Mouse (Mus musculus): ENCODE data around the gene Dleu7. TPM values are rescaled to one million over a fixed set of nuclear protein-coding genes. Genes with fewer than 3 reads are reported as not detected.

The Dleu7 gene
- polyA plus RNA-seq, 1 experiment from 2014 or later: 28.2 TPM

- Histone ChIP-seq H3K9ac (ENCODE audit: low read length) (no peak overlapping the region), H3K9me3 (replicated peaks; ENCODE audit: control insufficient read depth, low read length) (no peaks in the 10 kb centered on the region), H3K4me1 (ENCODE audit: control insufficient read depth, insufficient read depth, low read length) (peaks cover 19% of the 10 kb centered on the region), H3K36me3 (ENCODE audit: control insufficient read depth, insufficient read depth, low read length) (no peaks in the 10 kb centered on the region), H3K4me3 (ENCODE audit: low read depth, low read length) (no peak overlapping the region), H3K4me2 (ENCODE audit: low read length) (no peak overlapping the region), H3K27me3 (replicated peaks; ENCODE audit: control insufficient read depth, insufficient read depth, low read length) (no peaks in the 10 kb centered on the region), H3K27ac (ENCODE audit: low read depth, low read length) (peak overlapping the region; percentile 18; the same call in 1 of the 2 replicates)
- ATAC-seq: no peak
- WGBS: 21% methylated on average over 2 of the region's 2 CpGs
- DNase-seq (ENCODE audit: low spot score): peak; percentile 59
Measured at GRCm38 (mm10) chr14:62327171-62327570, 34.3 kb upstream of the Dleu7 start.

GRCm38 (mm10) chr14:62326026-62326425 lies 33.2 kb upstream of the Dleu7 start:
- Histone ChIP-seq H3K27ac (ENCODE audit: low read depth, low read length) (no peak overlapping the region), H3K9me3 (replicated peaks; ENCODE audit: control insufficient read depth, low read length) (no peaks in the 10 kb centered on the region), H3K27me3 (replicated peaks; ENCODE audit: control insufficient read depth, insufficient read depth, low read length) (no peaks in the 10 kb centered on the region), H3K4me3 (ENCODE audit: low read depth, low read length) (no peak overlapping the region), H3K36me3 (ENCODE audit: control insufficient read depth, insufficient read depth, low read length) (no peaks in the 10 kb centered on the region), H3K9ac (ENCODE audit: low read length) (no peak overlapping the region), H3K4me2 (ENCODE audit: low read length) (no peak overlapping the region), H3K4me1 (ENCODE audit: control insufficient read depth, insufficient read depth, low read length) (peaks cover 15% of the 10 kb centered on the region)
- ATAC-seq: no peak
- DNase-seq (ENCODE audit: low spot score): no peak
- WGBS: 76% methylated on average over 3 of the region's 3 CpGs

GRCm38 (mm10) chr14:62324943-62325342 lies 32.1 kb upstream of the Dleu7 start:
- H3K9me3 ChIP-seq (replicated peaks; ENCODE audit: control insufficient read depth, low read length): no peaks in the 10 kb centered on the region
- H3K9ac ChIP-seq (ENCODE audit: low read length): no peak overlapping the region
- ATAC-seq (no peak), DNase-seq (ENCODE audit: low spot score) (no peak)
- no peak overlapping the region for H3K4me2 ChIP-seq (ENCODE audit: low read length)
- H3K27me3 ChIP-seq (replicated peaks; ENCODE audit: control insufficient read depth, insufficient read depth, low read length): no peaks in the 10 kb centered on the region
- H3K36me3 ChIP-seq (ENCODE audit: control insufficient read depth, insufficient read depth, low read length): no peaks in the 10 kb centered on the region
- no peak overlapping the region for H3K27ac ChIP-seq (ENCODE audit: low read depth, low read length)
- 93% methylated on average over 5 of the region's 5 CpGs for WGBS
- H3K4me3 ChIP-seq (ENCODE audit: low read depth, low read length): no peak overlapping the region
- H3K4me1 ChIP-seq (ENCODE audit: control insufficient read depth, insufficient read depth, low read length): peaks cover 15% of the 10 kb centered on the region

- 87% methylated on average over 5 of the region's 5 CpGs for WGBS
- Histone ChIP-seq H3K36me3 (ENCODE audit: control insufficient read depth, insufficient read depth, low read length) (no peaks in the 10 kb centered on the region), H3K9me3 (replicated peaks; ENCODE audit: control insufficient read depth, low read length) (no peaks in the 10 kb centered on the region), H3K27me3 (replicated peaks; ENCODE audit: control insufficient read depth, insufficient read depth, low read length) (no peaks in the 10 kb centered on the region), H3K9ac (ENCODE audit: low read length) (no peak overlapping the region), H3K4me1 (ENCODE audit: control insufficient read depth, insufficient read depth, low read length) (peaks cover 15% of the 10 kb centered on the region), H3K4me2 (ENCODE audit: low read length) (no peak overlapping the region), H3K4me3 (ENCODE audit: low read depth, low read length) (no peak overlapping the region), H3K27ac (ENCODE audit: low read depth, low read length) (no peak overlapping the region; the same call in 1 of the 2 replicates)
- ATAC-seq (no peak), DNase-seq (ENCODE audit: low spot score) (no peak)
Measured at GRCm38 (mm10) chr14:62323457-62323856, 30.6 kb upstream of the Dleu7 start.

GRCm38 (mm10) chr14:62322581-62323344 lies 29.9 kb upstream of the Dleu7 start:
- no peaks in the 10 kb centered on the region for H3K27me3 ChIP-seq (replicated peaks; ENCODE audit: control insufficient read depth, insufficient read depth, low read length)
- ATAC-seq: peak; percentile 66

GRCm38 (mm10) chr14:62311672-62312071 lies 18.8 kb upstream of the Dleu7 start:
- Histone ChIP-seq H3K36me3 (ENCODE audit: control insufficient read depth, insufficient read depth, low read length) (no peaks in the 10 kb centered on the region), H3K4me1 (ENCODE audit: control insufficient read depth, insufficient read depth, low read length) (peaks cover 11% of the 10 kb centered on the region; the same call in 1 of the 2 replicates), H3K27me3 (replicated peaks; ENCODE audit: control insufficient read depth, insufficient read depth, low read length) (no peaks in the 10 kb centered on the region), H3K27ac (ENCODE audit: low read depth, low read length) (no peak overlapping the region), H3K4me2 (ENCODE audit: low read length) (no peak overlapping the region), H3K9me3 (replicated peaks; ENCODE audit: control insufficient read depth, low read length) (no peaks in the 10 kb centered on the region), H3K4me3 (ENCODE audit: low read depth, low read length) (no peak overlapping the region), H3K9ac (ENCODE audit: low read length) (no peak overlapping the region)
- ATAC-seq (no peak), DNase-seq (ENCODE audit: low spot score) (no peak)
- 100% methylated on average over 1 of the region's 1 CpGs for WGBS

More at GRCm38 (mm10) chr14:62322581-62323344, 29.9 kb upstream of the Dleu7 start:
- peak; percentile 60 for DNase-seq (ENCODE audit: low spot score)
- Histone ChIP-seq H3K9ac (ENCODE audit: low read length) (no peak overlapping the region), H3K4me2 (ENCODE audit: low read length) (no peak overlapping the region), H3K36me3 (ENCODE audit: control insufficient read depth, insufficient read depth, low read length) (no peaks in the 10 kb centered on the region), H3K4me3 (ENCODE audit: low read depth, low read length) (no peak overlapping the region), H3K9me3 (replicated peaks; ENCODE audit: control insufficient read depth, low read length) (no peaks in the 10 kb centered on the region), H3K4me1 (ENCODE audit: control insufficient read depth, insufficient read depth, low read length) (peaks cover 15% of the 10 kb centered on the region), H3K27ac (ENCODE audit: low read depth, low read length) (peak overlapping the region; percentile 1; the same call in 1 of the 2 replicates)
- WGBS: 26% methylated on average over 6 of the region's 6 CpGs

- H3K36me3 ChIP-seq (ENCODE audit: control insufficient read depth, insufficient read depth, low read length): no peaks in the 10 kb centered on the region
- peak overlapping the region; percentile 40; the same call in 1 of the 2 replicates for H3K27ac ChIP-seq (ENCODE audit: low read depth, low read length)
- H3K27me3 ChIP-seq (replicated peaks; ENCODE audit: control insufficient read depth, insufficient read depth, low read length): no peaks in the 10 kb centered on the region
- DNase-seq (ENCODE audit: low spot score) (peak; percentile 59), ATAC-seq (peak; percentile 70)
- H3K4me2 ChIP-seq (ENCODE audit: low read length): no peak overlapping the region
- 23% methylated on average over 2 of the region's 2 CpGs for WGBS
- no peaks in the 10 kb centered on the region for H3K9me3 ChIP-seq (replicated peaks; ENCODE audit: control insufficient read depth, low read length)
- no peak overlapping the region for H3K9ac ChIP-seq (ENCODE audit: low read length)
- H3K4me1 ChIP-seq (ENCODE audit: control insufficient read depth, insufficient read depth, low read length): peaks cover 11% of the 10 kb centered on the region; the same call in 1 of the 2 replicates
- no peak overlapping the region for H3K4me3 ChIP-seq (ENCODE audit: low read depth, low read length)
Measured at GRCm38 (mm10) chr14:62309026-62309425, 16.2 kb upstream of the Dleu7 start.

- ATAC-seq: no peak
- Histone ChIP-seq H3K27me3 (replicated peaks; ENCODE audit: control insufficient read depth, insufficient read depth, low read length) (no peaks in the 10 kb centered on the region), H3K27ac (ENCODE audit: low read depth, low read length) (no peak overlapping the region), H3K9me3 (replicated peaks; ENCODE audit: control insufficient read depth, low read length) (no peaks in the 10 kb centered on the region), H3K4me1 (ENCODE audit: control insufficient read depth, insufficient read depth, low read length) (peaks cover 11% of the 10 kb centered on the region; the same call in 1 of the 2 replicates), H3K9ac (ENCODE audit: low read length) (no peak overlapping the region), H3K4me3 (ENCODE audit: low read depth, low read length) (no peak overlapping the region), H3K4me2 (ENCODE audit: low read length) (no peak overlapping the region), H3K36me3 (ENCODE audit: control insufficient read depth, insufficient read depth, low read length) (no peaks in the 10 kb centered on the region)
- DNase-seq (ENCODE audit: low spot score): peak; percentile 37
- 80% methylated on average over 1 of the region's 1 CpGs for WGBS
Measured at GRCm38 (mm10) chr14:62307555-62307954, 14.7 kb upstream of the Dleu7 start.

- 80% methylated on average over 3 of the region's 3 CpGs for WGBS
- no peaks in the 10 kb centered on the region for H3K36me3 ChIP-seq (ENCODE audit: control insufficient read depth, insufficient read depth, low read length)
- H3K27me3 ChIP-seq (replicated peaks; ENCODE audit: control insufficient read depth, insufficient read depth, low read length): no peaks in the 10 kb centered on the region
- H3K9me3 ChIP-seq (replicated peaks; ENCODE audit: control insufficient read depth, low read length): no peaks in the 10 kb centered on the region
- no peak overlapping the region for H3K4me2 ChIP-seq (ENCODE audit: low read length)
- DNase-seq (ENCODE audit: low spot score) (no peak), ATAC-seq (no peak)
- no peak overlapping the region for H3K9ac ChIP-seq (ENCODE audit: low read length)
- no peak overlapping the region for H3K27ac ChIP-seq (ENCODE audit: low read depth, low read length)
- H3K4me1 ChIP-seq (ENCODE audit: control insufficient read depth, insufficient read depth, low read length): no peaks in the 10 kb centered on the region
- no peak overlapping the region for H3K4me3 ChIP-seq (ENCODE audit: low read depth, low read length)
Measured at GRCm38 (mm10) chr14:62300031-62300430, 7.2 kb upstream of the Dleu7 start.

Measured in forebrain, embryonic 14.5 days (tissue).